Mouse (Mus musculus): Measurements from ENCODE around the gene Nsg1.

Gene Nsg1

GRCm38 (mm10) chr5:38137163-38137562, 22.5 kb downstream of the Nsg1 start:
- no peak for DNase-seq

GRCm38 (mm10) chr5:38136247-38136646, 23.5 kb downstream of the Nsg1 start:
- peak; percentile 41 for DNase-seq

DNA sequence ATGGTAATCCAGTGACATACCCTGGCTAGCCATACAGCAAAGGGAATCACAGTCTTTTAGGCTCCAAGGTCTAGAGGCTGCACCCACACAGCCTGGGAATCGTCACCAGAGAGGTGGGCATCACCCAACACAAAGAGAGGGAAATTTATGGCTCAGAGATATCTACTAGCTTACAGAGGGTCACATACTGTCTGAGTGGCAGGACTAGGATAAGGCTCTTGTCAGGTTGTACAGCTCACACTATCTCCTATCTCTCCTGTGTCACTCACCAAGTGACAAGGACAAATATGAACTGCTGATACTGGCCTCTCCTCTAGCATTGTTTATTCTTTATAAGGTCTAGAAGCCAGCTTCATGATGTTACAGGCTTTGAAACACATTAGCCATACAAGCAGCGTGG, 30.4 kb downstream of the Nsg1 start:
- no peak for DNase-seq

- DNase-seq: peak; percentile 25
These were observed 33.0 kb downstream of the Nsg1 start for GRCm38 (mm10) chr5:38126519-38127306.

GRCm38 (mm10) chr5:38121699-38122098, 38.0 kb downstream of the Nsg1 start:
- no peak for DNase-seq

DNA sequence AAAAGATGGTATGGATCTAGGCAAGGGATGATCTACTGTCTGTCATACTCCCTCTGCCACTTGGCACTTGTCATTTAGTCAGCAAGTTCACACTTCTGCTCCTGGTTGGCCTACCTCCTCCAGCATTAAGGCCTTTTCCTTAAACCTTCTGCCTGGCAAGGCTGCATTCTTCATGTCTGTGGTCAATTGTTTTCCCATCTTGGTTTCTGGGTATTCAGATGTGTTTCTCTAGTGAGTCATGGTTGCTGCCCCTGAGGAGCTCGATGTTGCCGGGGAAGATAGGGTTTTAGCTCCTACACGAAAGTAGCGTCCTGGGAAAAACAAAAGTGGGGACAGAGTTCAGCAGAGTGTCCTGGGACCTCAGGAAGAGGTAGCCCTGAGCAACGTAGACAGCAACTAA, 40.4 kb downstream of the Nsg1 start:
- DNase-seq: no peak

- peak; percentile 24 for DNase-seq
These were observed 42.7 kb downstream of the Nsg1 start for GRCm38 (mm10) chr5:38117056-38117455.

GRCm38 (mm10) chr5:38114526-38114925, 45.2 kb downstream of the Nsg1 start:
- no peak for DNase-seq

GRCm38 (mm10) chr5:38106807-38107206, 52.9 kb downstream of the Nsg1 start:
- DNase-seq: no peak

- no peak for DNase-seq
These were observed 53.5 kb downstream of the Nsg1 start for GRCm38 (mm10) chr5:38106080-38106697.

- DNase-seq: no peak
These were observed 56.8 kb downstream of the Nsg1 start for GRCm38 (mm10) chr5:38102945-38103344.

GRCm38 (mm10) chr5:38099139-38099676, 60.5 kb downstream of the Nsg1 start:
- DNase-seq: no peak

- no peak for DNase-seq
These were observed 62.1 kb downstream of the Nsg1 start for GRCm38 (mm10) chr5:38097501-38098093.

- no peak for DNase-seq
These were observed 65.4 kb downstream of the Nsg1 start for GRCm38 (mm10) chr5:38094331-38094730.

GRCm38 (mm10) chr5:38091966-38092304, 67.8 kb downstream of the Nsg1 start:
- no peak for DNase-seq

DNA sequence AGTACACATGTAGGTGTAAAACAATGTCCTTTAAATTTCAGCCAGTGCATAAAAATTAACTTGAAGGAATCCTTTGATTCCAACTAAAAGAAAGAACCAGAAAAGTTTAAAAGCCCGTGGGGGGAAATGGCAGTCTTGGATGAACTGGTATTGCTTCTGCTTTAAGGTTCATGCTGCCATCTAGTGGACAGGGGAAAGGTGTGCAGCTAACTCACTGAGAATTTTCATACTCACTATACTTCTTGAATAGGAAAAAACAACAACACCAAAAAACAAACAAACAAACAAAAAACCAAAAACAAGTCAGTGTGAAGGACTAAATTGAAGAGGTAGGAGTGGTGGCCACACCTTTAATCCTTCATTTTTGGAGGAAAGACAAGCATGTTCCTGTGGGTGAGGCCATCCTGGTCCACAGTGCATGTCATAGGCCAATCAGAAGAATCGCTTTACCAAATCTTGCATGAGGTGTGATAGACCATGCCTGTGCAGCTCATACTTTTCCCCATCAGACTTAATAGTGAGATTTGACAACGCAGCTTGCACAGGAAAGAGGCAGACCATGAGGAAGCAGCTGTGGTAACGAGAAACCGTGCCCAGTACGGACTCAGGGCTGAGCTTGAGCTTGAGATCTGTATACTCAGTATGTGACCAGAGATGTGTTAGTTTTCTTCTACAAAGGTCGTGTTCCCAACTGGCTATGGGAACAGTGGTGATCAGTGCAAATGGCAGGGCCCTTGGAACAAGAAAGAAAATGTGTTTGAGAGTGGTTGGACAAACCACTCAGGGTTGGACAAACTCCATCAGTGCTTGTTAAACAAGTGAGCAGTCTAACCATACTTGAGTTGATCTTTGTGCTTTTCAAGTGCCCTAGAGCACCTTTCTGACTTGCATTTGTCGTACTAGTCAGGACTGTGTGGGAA, 68.4 kb downstream of the Nsg1 start:
- peak; percentile 49 for DNase-seq

DNA sequence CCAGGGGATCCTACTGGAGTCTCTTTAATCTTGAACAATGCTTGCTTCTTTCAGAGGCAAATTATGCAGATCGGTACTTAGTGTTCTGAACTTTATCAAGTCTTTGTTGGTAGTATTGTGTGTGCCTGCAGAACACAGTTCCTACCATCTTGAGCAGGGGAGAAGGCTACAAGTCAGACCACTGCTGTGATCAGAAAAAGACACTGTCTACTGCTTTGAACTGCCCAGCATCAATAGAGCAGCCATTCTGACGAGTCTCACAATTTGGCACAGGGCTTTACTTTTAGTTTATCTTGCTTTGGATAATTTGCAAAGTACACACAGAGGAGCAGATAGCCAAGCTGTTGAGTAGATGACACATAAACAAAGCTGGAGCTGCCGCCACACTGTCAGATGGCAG, 69.1 kb downstream of the Nsg1 start:
- no peak for DNase-seq

DNA sequence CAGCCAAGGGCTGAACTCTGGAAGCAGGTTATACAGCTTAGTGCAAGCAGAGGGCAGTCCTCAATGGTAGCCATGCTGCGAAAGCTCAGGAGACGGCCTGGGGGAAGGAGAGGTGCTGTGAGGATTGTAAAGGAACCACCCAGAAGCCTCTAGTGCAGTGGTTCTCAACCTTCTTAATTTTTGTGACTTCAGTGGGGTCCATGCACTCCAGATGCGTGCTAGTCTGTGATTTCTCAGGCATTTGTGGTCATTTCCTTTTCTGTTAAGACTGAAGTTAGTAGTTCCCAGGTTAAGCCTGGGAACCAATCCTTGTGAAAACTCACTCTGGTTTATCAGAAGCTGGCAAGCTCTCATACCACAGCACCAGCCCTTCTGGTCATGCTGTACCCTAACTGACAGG, 69.6 kb downstream of the Nsg1 start:
- no peak for DNase-seq
